Mouse (Mus musculus) stomach, postnatal 0 days (tissue): ENCODE measurements around the gene Tubd1. TPM values are rescaled to one million over a fixed set of nuclear protein-coding genes. Genes with fewer than 3 reads are reported as not detected.

ENCODE experiments used
- ATAC-seq: fragments of 200-750 bp; cut with Nextera tagmentation; 2 replicates; pipeline ENCODE4 v1.8.0; 2017; ENCODE audit not compliant: low FRiP score, low TSS enrichment
- DNase-seq: peaks from one replicate; pipeline ENCODE4 v3.0.0-alpha.2; 2016; ENCODE audit warnings: low spot score
- H3K27ac ChIP-seq: fragments of 300-500 bp; sonication (generic); replicated peaks from 2 replicates; pipeline ENCODE4 v1.5.1; 2014; ENCODE audit warnings: mild to moderate bottlenecking, control low read depth
- H3K27me3 ChIP-seq: fragments of 300-500 bp; sonication (generic); 2 replicates; pipeline ENCODE4 v1.6.1; 2014; ENCODE audit warnings: low read length; ENCODE audit not compliant: control insufficient read depth, insufficient read depth
- H3K36me3 ChIP-seq: fragments of 300-500 bp; sonication (generic); 2 replicates; pipeline ENCODE4 v1.6.1; 2014; ENCODE audit warnings: low read length, mixed read lengths; ENCODE audit not compliant: control insufficient read depth, insufficient read depth
- H3K4me1 ChIP-seq: fragments of 300-500 bp; sonication (generic); replicated peaks from 2 replicates; pipeline ENCODE4 v1.6.1; 2014; ENCODE audit warnings: antibody characterized with exemption; ENCODE audit not compliant: control insufficient read depth, insufficient read depth
- H3K4me2 ChIP-seq: fragments of 300-500 bp; sonication (generic); replicated peaks from 2 replicates; pipeline ENCODE4 v1.6.1; 2014; ENCODE audit warnings: low read depth, mild to moderate bottlenecking, control low read depth, moderate library complexity
- H3K4me3 ChIP-seq: fragments of 300-500 bp; sonication (generic); 2 replicates; pipeline ENCODE4 v1.5.1; 2014; ENCODE audit warnings: low read depth, low read length, control low read depth
- H3K9ac ChIP-seq: fragments of 300-500 bp; sonication (generic); 2 replicates; pipeline ENCODE4 v1.6.1; 2014; ENCODE audit warnings: mild to moderate bottlenecking, low read length, control low read depth, mixed read lengths
- H3K9me3 ChIP-seq: fragments of 300-500 bp; sonication (generic); 2 replicates; pipeline ENCODE4 v1.6.1; 2016; ENCODE audit warnings: low read length; ENCODE audit not compliant: control insufficient read depth
- CTCF ChIP-seq: IDR thresholded peaks from 2 replicates; pipeline ENCODE4 v1.5.1; 2016; ENCODE audit warnings: antibody characterized with exemption, low read depth, mild to moderate bottlenecking, moderate library complexity
- EP300 ChIP-seq: optimal IDR thresholded peaks from 2 replicates; pipeline ENCODE3; 2016; ENCODE audit warnings: antibody characterized with exemption
- WGBS: fragments of 180-500 bp; shearing (Covaris S2); extraction: QIAGEN DNeasy Blood & Tissue Kit; methylation state at CpG from one replicate; pipeline ENCODE4 v1.1.7; 2014; 5-methylcytosine and 5-hydroxymethylcytosine counted together
- polyA plus RNA-seq: library from polyadenylated mRNA; unstranded; fragments of >200 nt; fragmentation: Nextera tagmentation; extraction: Ambion mirVana; gene quantifications from 2 replicates; pipeline ENCODE4 v1.2.1, GENCODE M21; 2015

Tubd1 gene
- polyA plus RNA-seq, 1 experiment from 2014 or later, result 7.8 TPM

- no peak for ATAC-seq
- H3K9ac ChIP-seq, result peak overlapping the region; percentile 43; the same call in 1 of the 2 replicates
- no peaks in the 10 kb centered on the region for H3K9me3 ChIP-seq
- H3K4me2 ChIP-seq, result peak overlapping the region; percentile 66
- H3K27me3 ChIP-seq, result no peaks in the 10 kb centered on the region
- no peak for TF ChIP-seq CTCF
- no peak for TF ChIP-seq EP300
- no peaks in the 10 kb centered on the region for H3K36me3 ChIP-seq
- 23% methylated on average over 7 of the region's 7 CpGs for WGBS
- peak overlapping the region; percentile 99 for H3K27ac ChIP-seq
- DNase-seq, result no peak
- no peaks in the 10 kb centered on the region for H3K4me1 ChIP-seq
- no peak overlapping the region for H3K4me3 ChIP-seq
Observed at GRCm38 (mm10) chr11:86587830-86588229, 43.0 kb downstream of the Tubd1 start.

GRCm38 (mm10) chr11:86588583-86589298 is 44.0 kb downstream of the Tubd1 start:
- Histone ChIP-seq H3K36me3 (no peaks in the 10 kb centered on the region), H3K27me3 (no peaks in the 10 kb centered on the region), H3K9me3 (no peaks in the 10 kb centered on the region), H3K4me3 (no peak overlapping the region), H3K9ac (no peak overlapping the region), H3K4me1 (no peaks in the 10 kb centered on the region), H3K27ac (peak overlapping the region; percentile 31; the same call in 1 of the 2 replicates), H3K4me2 (no peak overlapping the region)
- no peak for TF ChIP-seq EP300
- no peak for TF ChIP-seq CTCF
- 88% methylated on average over 4 of the region's 4 CpGs for WGBS
- no peak for DNase-seq
- ATAC-seq, result no peak

GRCm38 (mm10) chr11:86590066-86590465 is 45.3 kb downstream of the Tubd1 start:
- Histone ChIP-seq H3K36me3 (no peaks in the 10 kb centered on the region), H3K4me3 (no peak overlapping the region), H3K9ac (no peak overlapping the region), H3K27ac (no peak overlapping the region), H3K4me1 (no peaks in the 10 kb centered on the region), H3K9me3 (no peaks in the 10 kb centered on the region), H3K4me2 (no peak overlapping the region), H3K27me3 (no peaks in the 10 kb centered on the region)
- no peak for TF ChIP-seq EP300
- TF ChIP-seq CTCF, result no peak
- ATAC-seq (no peak), DNase-seq (no peak)
- WGBS, result 68% methylated on average over 4 of the region's 4 CpGs

GRCm38 (mm10) chr11:86590579-86590978 is 45.8 kb downstream of the Tubd1 start:
- H3K27me3 ChIP-seq, result no peaks in the 10 kb centered on the region
- TF ChIP-seq EP300 (no peak), CTCF (no peak)
- no peak overlapping the region for H3K27ac ChIP-seq
- no peak overlapping the region for H3K9ac ChIP-seq
- no peaks in the 10 kb centered on the region for H3K4me1 ChIP-seq
- H3K9me3 ChIP-seq, result no peaks in the 10 kb centered on the region
- no peak overlapping the region for H3K4me3 ChIP-seq
- ATAC-seq, result no peak
- no peak for DNase-seq
- no peak overlapping the region for H3K4me2 ChIP-seq
- 70% methylated on average over 10 of the region's 10 CpGs for WGBS
- H3K36me3 ChIP-seq, result no peaks in the 10 kb centered on the region

GRCm38 (mm10) chr11:86591301-86591845 is 46.6 kb downstream of the Tubd1 start:
- H3K4me1 ChIP-seq, result no peaks in the 10 kb centered on the region
- no peaks in the 10 kb centered on the region for H3K36me3 ChIP-seq
- no peaks in the 10 kb centered on the region for H3K9me3 ChIP-seq
- H3K27ac ChIP-seq, result no peak overlapping the region
- ATAC-seq (no peak), DNase-seq (no peak)
- TF ChIP-seq EP300, result no peak
- no peak for TF ChIP-seq CTCF
- no peak overlapping the region for H3K4me2 ChIP-seq
- H3K4me3 ChIP-seq, result no peak overlapping the region
- H3K9ac ChIP-seq, result no peak overlapping the region
- no peaks in the 10 kb centered on the region for H3K27me3 ChIP-seq
- WGBS, result 73% methylated on average over 4 of the region's 4 CpGs

GRCm38 (mm10) chr11:86591931-86592616 is 47.3 kb downstream of the Tubd1 start:
- no peaks in the 10 kb centered on the region for H3K4me1 ChIP-seq
- no peak for TF ChIP-seq CTCF
- TF ChIP-seq EP300, result no peak
- WGBS, result 90% methylated on average over 2 of the region's 2 CpGs
- no peak for ATAC-seq
- H3K4me3 ChIP-seq, result no peak overlapping the region
- no peak overlapping the region for H3K27ac ChIP-seq
- H3K9me3 ChIP-seq, result no peaks in the 10 kb centered on the region
- no peak overlapping the region for H3K9ac ChIP-seq
- H3K4me2 ChIP-seq, result no peak overlapping the region
- no peak for DNase-seq
- H3K27me3 ChIP-seq, result no peaks in the 10 kb centered on the region
- no peaks in the 10 kb centered on the region for H3K36me3 ChIP-seq
